Mouse (Mus musculus): ENCODE measurements around the gene Dpy19l2. TPM values are rescaled to one million over a fixed set of nuclear protein-coding genes. Genes with fewer than 3 reads are reported as not detected.
A peak's percentile ranks its signal among the peaks of the same experiment; 100 is the strongest.
"Not testable (repeated sequence)": the region's sequence is repeated elsewhere in the genome, so short reads cannot be mapped to it uniquely, and the experiment has no call there.

Dpy19l2 gene
- polyA plus RNA-seq (2012; rRNA removed): 0.08 and 0.09 TPM in 2 replicates

DNA sequence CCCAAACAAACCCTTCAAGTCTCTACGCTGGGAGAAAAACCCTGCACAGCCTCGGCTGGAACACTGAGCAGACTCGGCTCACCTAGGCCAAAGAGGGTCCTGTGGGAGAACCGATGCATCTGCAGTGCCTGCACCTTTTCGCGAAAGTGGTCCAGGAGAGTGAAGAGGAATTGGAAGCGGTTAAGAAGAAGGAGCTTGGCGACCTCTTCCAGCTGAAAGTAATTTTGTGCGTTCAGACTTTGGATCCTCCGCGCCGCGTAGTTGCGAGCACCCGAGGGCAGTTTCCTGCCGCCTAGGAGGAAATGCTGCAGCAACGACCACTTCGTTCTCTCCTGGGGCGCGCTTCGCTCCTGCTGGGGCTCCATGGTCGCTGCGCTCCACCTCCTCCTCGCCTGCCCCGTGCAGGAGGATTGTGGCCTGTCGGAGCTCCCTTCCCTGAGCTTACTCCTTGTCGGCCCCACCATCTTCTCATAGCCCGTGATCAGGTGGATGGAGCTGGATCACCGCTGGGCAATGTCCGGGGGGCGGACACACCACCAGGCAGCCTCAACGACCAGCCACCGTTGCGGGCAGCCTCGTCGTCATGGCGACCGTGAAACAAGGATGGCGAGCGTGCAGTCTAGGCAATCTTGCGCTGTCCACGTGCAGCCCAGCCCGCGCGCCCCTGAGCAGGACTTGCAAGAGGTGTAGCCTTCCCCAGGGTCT lies at the start of gene Dpy19l2:
Gene Dpy19l2 (minus strand): TSS at position 594 of the 705 bp plus-strand sequence.
- 2% methylated on average over 45 of the region's 45 CpGs for WGBS
- Histone ChIP-seq H3K4me1 (ENCODE audit: control insufficient read depth, insufficient read depth, low read length) (no peaks in the 10 kb centered on the region), H3K4me3 (replicated peaks; ENCODE audit: extremely low read depth, low read depth, low read length) (no peak within 1 kb of the TSS)
- no peak for DNase-seq
- no peak for TF ChIP-seq POLR2A (IDR thresholded peaks at IDR 0.05; ENCODE audit: borderline replicate concordance, extremely low read depth, low read depth, low read length)
- no peak for TF ChIP-seq CTCF (IDR thresholded peaks at IDR 0.05; ENCODE audit: insufficient read depth, low read length)

GRCm38 (mm10) chr9:24744958-24745357 lies 48.9 kb upstream of the Dpy19l2 start:
- no peaks in the 10 kb centered on the region for H3K4me1 ChIP-seq (ENCODE audit: control insufficient read depth, insufficient read depth, low read length)
- 87% methylated on average over 5 of the region's 5 CpGs for WGBS
- DNase-seq: no peak
- no peak for TF ChIP-seq CTCF (IDR thresholded peaks at IDR 0.05; ENCODE audit: insufficient read depth, low read length)
- TF ChIP-seq POLR2A (IDR thresholded peaks at IDR 0.05; ENCODE audit: borderline replicate concordance, extremely low read depth, low read depth, low read length): no peak
- no peak overlapping the region for H3K4me3 ChIP-seq (replicated peaks; ENCODE audit: extremely low read depth, low read depth, low read length)

- no peaks in the 10 kb centered on the region for H3K4me1 ChIP-seq (ENCODE audit: control insufficient read depth, insufficient read depth, low read length)
- no peak for TF ChIP-seq POLR2A (IDR thresholded peaks at IDR 0.05; ENCODE audit: borderline replicate concordance, extremely low read depth, low read depth, low read length)
- no peak for TF ChIP-seq CTCF (IDR thresholded peaks at IDR 0.05; ENCODE audit: insufficient read depth, low read length)
- no peak for DNase-seq
- H3K4me3 ChIP-seq (replicated peaks; ENCODE audit: extremely low read depth, low read depth, low read length): no peak overlapping the region
These were observed 5.2 kb upstream of the Dpy19l2 start for GRCm38 (mm10) chr9:24701246-24701645.

DNA sequence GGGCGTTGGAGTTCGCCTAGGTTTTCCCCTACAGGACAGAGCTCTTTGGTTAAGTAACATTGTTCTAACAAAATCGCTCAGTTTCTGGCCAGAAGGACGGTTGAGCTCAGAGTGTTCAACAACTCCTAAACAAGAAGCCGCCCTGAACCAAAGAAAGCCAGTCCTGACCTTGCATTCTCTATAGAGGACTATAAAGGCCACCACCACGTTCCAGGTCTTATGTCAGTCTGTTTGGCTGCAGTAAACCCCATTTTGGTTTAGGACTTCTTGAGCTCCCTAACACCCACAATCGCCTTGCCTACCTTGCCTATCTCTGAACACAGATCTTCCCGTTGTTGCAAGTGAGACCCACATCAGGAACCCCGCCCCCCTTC lies 299 bp upstream of the Dpy19l2 start:
- TF ChIP-seq CTCF (IDR thresholded peaks at IDR 0.05; ENCODE audit: insufficient read depth, low read length): no peak
- no peak for TF ChIP-seq POLR2A (IDR thresholded peaks at IDR 0.05; ENCODE audit: borderline replicate concordance, extremely low read depth, low read depth, low read length)
- H3K4me3 ChIP-seq (replicated peaks; ENCODE audit: extremely low read depth, low read depth, low read length): no peak overlapping the region
- no peak for DNase-seq
- 16% methylated on average over 9 of the region's 9 CpGs for WGBS
- no peaks in the 10 kb centered on the region for H3K4me1 ChIP-seq (ENCODE audit: control insufficient read depth, insufficient read depth, low read length)

DNA sequence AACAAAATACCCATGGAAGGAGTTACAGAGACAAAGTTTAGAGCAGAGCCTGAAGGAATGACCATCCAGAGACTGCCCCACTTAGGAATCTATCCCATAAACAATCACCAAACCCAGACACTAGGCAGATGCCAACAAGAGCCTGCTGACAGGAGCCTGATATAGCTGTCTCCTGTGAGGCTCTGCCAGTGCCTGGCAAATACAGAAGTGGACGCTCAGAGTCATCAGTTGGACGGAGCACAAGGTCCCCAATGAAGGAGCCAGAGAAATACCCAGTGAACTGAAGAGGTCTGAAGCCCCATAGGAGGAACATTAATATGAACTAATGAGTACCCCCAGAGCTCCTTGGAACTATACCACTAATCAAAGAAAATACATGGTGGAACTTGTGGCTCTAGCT lies 58.8 kb downstream of the Dpy19l2 start:
- H3K4me3 ChIP-seq (replicated peaks; ENCODE audit: extremely low read depth, low read depth, low read length); H3K4me1 ChIP-seq (ENCODE audit: control insufficient read depth, insufficient read depth, low read length); DNase-seq: not testable (repeated sequence)
- 74% methylated on average over 2 of the region's 2 CpGs for WGBS

GRCm38 (mm10) chr9:24624896-24625295 lies 71.2 kb downstream of the Dpy19l2 start, which contains the start of gene Cypt4:
Gene Cypt4 (plus strand): TSS chr9:24625196.
- Histone ChIP-seq H3K4me1 (ENCODE audit: control insufficient read depth, insufficient read depth, low read length) (no peaks in the 10 kb centered on the region), H3K4me3 (replicated peaks; ENCODE audit: extremely low read depth, low read depth, low read length) (no peak within 1 kb of the TSS)
- 89% methylated on average over 5 of the region's 5 CpGs for WGBS
- no peak for DNase-seq
- TF ChIP-seq POLR2A (IDR thresholded peaks at IDR 0.05; ENCODE audit: borderline replicate concordance, extremely low read depth, low read depth, low read length): no peak
- no peak for TF ChIP-seq CTCF (IDR thresholded peaks at IDR 0.05; ENCODE audit: insufficient read depth, low read length)

DNA sequence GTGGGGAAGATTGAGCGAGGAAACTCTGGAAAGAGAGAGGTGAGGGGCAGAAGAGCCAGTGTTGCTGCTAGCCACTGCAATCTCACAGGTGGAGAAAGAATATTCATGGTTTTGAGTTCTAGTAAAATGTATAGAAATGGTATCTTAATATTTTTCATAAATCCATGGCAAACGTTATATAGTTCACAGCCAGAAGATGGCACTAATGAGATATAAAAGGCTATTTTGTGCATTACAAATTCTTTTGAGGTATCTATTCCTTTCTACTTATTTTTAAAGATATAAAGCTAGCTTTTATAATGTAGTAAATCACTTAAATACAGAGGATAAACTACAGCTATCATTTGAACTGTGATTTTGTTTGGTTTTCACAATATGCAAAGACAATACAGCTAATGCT lies 157.9 kb downstream of the Dpy19l2 start:
- no peak for TF ChIP-seq POLR2A (IDR thresholded peaks at IDR 0.05; ENCODE audit: borderline replicate concordance, extremely low read depth, low read depth, low read length)
- no peak for TF ChIP-seq CTCF (IDR thresholded peaks at IDR 0.05; ENCODE audit: insufficient read depth, low read length)
- 32% methylated on average over 2 of the region's 2 CpGs for WGBS
- Histone ChIP-seq H3K4me3 (replicated peaks; ENCODE audit: extremely low read depth, low read depth, low read length) (no peak overlapping the region), H3K4me1 (ENCODE audit: control insufficient read depth, insufficient read depth, low read length) (no peaks in the 10 kb centered on the region)
- DNase-seq: no peak

- TF ChIP-seq CTCF (IDR thresholded peaks at IDR 0.05; ENCODE audit: insufficient read depth, low read length) (peak; percentile 87), POLR2A (IDR thresholded peaks at IDR 0.05; ENCODE audit: borderline replicate concordance, extremely low read depth, low read depth, low read length) (no peak)
- 52% methylated on average over 10 of the region's 10 CpGs for WGBS
- Histone ChIP-seq H3K4me1 (ENCODE audit: control insufficient read depth, insufficient read depth, low read length) (no peaks in the 10 kb centered on the region), H3K4me3 (replicated peaks; ENCODE audit: extremely low read depth, low read depth, low read length) (no peak overlapping the region)
- peak; percentile 33 for DNase-seq
These were observed 179.4 kb downstream of the Dpy19l2 start for GRCm38 (mm10) chr9:24516575-24517139.

DNA sequence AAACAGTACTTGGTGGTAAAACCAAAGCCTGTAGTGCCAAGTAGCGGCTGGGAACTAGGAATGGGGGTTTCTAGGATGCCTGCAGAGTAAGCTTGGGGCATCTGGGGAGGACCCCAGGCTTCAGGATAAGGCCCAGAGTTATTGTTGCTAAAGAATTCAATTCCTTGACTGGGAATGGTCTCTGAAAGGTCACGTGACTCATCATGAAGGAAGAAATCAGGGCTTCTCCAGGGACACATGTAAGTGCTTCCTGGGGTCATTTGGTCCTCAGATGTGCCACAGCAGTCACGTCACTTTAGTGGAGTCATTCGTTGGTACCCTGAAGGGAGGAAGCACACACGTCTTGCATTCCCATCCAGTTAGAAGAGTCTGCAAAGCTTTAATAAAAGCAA lies 182.0 kb downstream of the Dpy19l2 start:
- TF ChIP-seq CTCF (IDR thresholded peaks at IDR 0.05; ENCODE audit: insufficient read depth, low read length) (no peak), POLR2A (IDR thresholded peaks at IDR 0.05; ENCODE audit: borderline replicate concordance, extremely low read depth, low read depth, low read length) (no peak)
- DNase-seq: no peak
- H3K4me3 ChIP-seq (replicated peaks; ENCODE audit: extremely low read depth, low read depth, low read length): no peak overlapping the region
- WGBS: 66% methylated on average over 5 of the region's 5 CpGs
- H3K4me1 ChIP-seq (ENCODE audit: control insufficient read depth, insufficient read depth, low read length): no peaks in the 10 kb centered on the region
